Mouse (Mus musculus) liver, adult 2 months (tissue): ENCODE results near the gene Rab3gap2. TPM values are rescaled to one million over a fixed set of nuclear protein-coding genes. Genes with fewer than 3 reads are reported as not detected.

Experiments
- DNase-seq: peaks from one replicate; pipeline ENCODE4 v3.0.0-alpha.2; 2011; ENCODE audit warnings: low read depth, low spot score; ENCODE audit errors: extremely low read depth
- H3K27ac ChIP-seq: fragments of 200-500 bp; replicated peaks from 2 replicates; pipeline ENCODE4 v1.5.1; 2012; ENCODE audit warnings: low read depth, mild to moderate bottlenecking, control low read depth, inconsistent platforms, low read length; ENCODE audit not compliant: insufficient read depth
- H3K27me3 ChIP-seq: fragments of 200-500 bp; 2 replicates; pipeline ENCODE4 v1.6.1; 2012; ENCODE audit warnings: mild to moderate bottlenecking, moderate library complexity, low read length, inconsistent platforms; ENCODE audit not compliant: control insufficient read depth, insufficient read depth
- H3K36me3 ChIP-seq: fragments of 200-500 bp; 2 replicates; pipeline ENCODE4 v1.6.1; 2012; ENCODE audit warnings: low read length, inconsistent platforms; ENCODE audit not compliant: control insufficient read depth, insufficient read depth
- H3K4me1 ChIP-seq: fragments of 200-500 bp; 2 replicates; pipeline ENCODE4 v1.6.1; 2011; ENCODE audit warnings: low read length; ENCODE audit not compliant: control insufficient read depth, insufficient read depth
- H3K4me3 ChIP-seq: fragments of 200-500 bp; 2 replicates; pipeline ENCODE4 v1.5.1; 2011; ENCODE audit warnings: low read depth, mild to moderate bottlenecking, control low read depth, low read length, moderate library complexity; ENCODE audit not compliant: insufficient read depth
- H3K79me2 ChIP-seq: fragments of 200-500 bp; 2 replicates; pipeline ENCODE4 v1.6.1; 2012; ENCODE audit warnings: inconsistent platforms, mild to moderate bottlenecking, low read length, moderate library complexity; ENCODE audit not compliant: control insufficient read depth, insufficient read depth
- H3K9ac ChIP-seq: fragments of 200-500 bp; 2 replicates; pipeline ENCODE4 v1.6.1; 2012; ENCODE audit warnings: low read depth, mild to moderate bottlenecking, control low read depth, inconsistent platforms, low read length
- CTCF ChIP-seq: fragments of 200-500 bp; IDR thresholded peaks from 2 replicates; pipeline ENCODE4 v1.5.1; 2011; ENCODE audit warnings: low read depth, low read length, control low read depth
- POLR2A ChIP-seq: fragments of 200-500 bp; IDR thresholded peaks from 2 replicates; pipeline ENCODE4 v1.6.1; 2011; ENCODE audit warnings: low read length, control low read depth; ENCODE audit not compliant: insufficient read depth; ENCODE audit errors: extremely low read depth
- WGBS: fragments of 180-500 bp; shearing (Covaris S2); methylation state at CpG from one replicate; pipeline ENCODE4 v1.1.7; 2018; 5-methylcytosine and 5-hydroxymethylcytosine counted together
- polyA plus RNA-seq: library from polyadenylated mRNA; depleted of rRNA; stranded (reverse); fragments of >200 nt; gene quantifications from 2 replicates; pipeline ENCODE4 v1.2.3, GENCODE M21; 2012
- total RNA-seq: library from RNA; depleted of rRNA; stranded (reverse); fragments of >200 nt; gene quantifications from 2 replicates; pipeline ENCODE4 v1.2.3, GENCODE M21; 2014

Rab3gap2 gene
- total and polyA plus RNA-seq, 2 experiments, result 9.3 to 12.4 TPM

- H3K27ac ChIP-seq, result no peak overlapping the region
- H3K36me3 ChIP-seq, result peaks cover 26% of the 10 kb centered on the region
- no peak overlapping the region for H3K4me3 ChIP-seq
- H3K4me1 ChIP-seq, result no peaks in the 10 kb centered on the region
- H3K27me3 ChIP-seq, result no peaks in the 10 kb centered on the region
- TF ChIP-seq POLR2A (no peak), CTCF (no peak)
- H3K9ac ChIP-seq, result no peak overlapping the region
- H3K79me2 ChIP-seq, result no peaks in the 10 kb centered on the region
- peak; percentile 26 for DNase-seq
- WGBS, result 79% methylated on average over 4 of the region's 4 CpGs
These were observed 81.3 kb downstream of the Rab3gap2 start for GRCm38 (mm10) chr1:185285171-185285570.

GRCm38 (mm10) chr1:185287066-185287465, 83.1 kb downstream of the Rab3gap2 start:
- Histone ChIP-seq H3K4me3 (no peak overlapping the region), H3K9ac (no peak overlapping the region), H3K27ac (no peak overlapping the region), H3K4me1 (no peaks in the 10 kb centered on the region), H3K79me2 (no peaks in the 10 kb centered on the region), H3K27me3 (no peaks in the 10 kb centered on the region), H3K36me3 (peaks cover 26% of the 10 kb centered on the region)
- DNase-seq, result peak; percentile 70
- WGBS, result 81% methylated on average over 20 of the region's 20 CpGs
- TF ChIP-seq POLR2A (no peak), CTCF (no peak)

- Histone ChIP-seq H3K9ac (no peak overlapping the region), H3K4me3 (no peak overlapping the region), H3K27me3 (no peaks in the 10 kb centered on the region), H3K27ac (no peak overlapping the region), H3K36me3 (peaks cover 23% of the 10 kb centered on the region), H3K79me2 (no peaks in the 10 kb centered on the region), H3K4me1 (no peaks in the 10 kb centered on the region)
- DNase-seq, result no peak
- WGBS, result 71% methylated on average over 5 of the region's 5 CpGs
- TF ChIP-seq POLR2A (no peak), CTCF (no peak)
These were observed 85.3 kb downstream of the Rab3gap2 start for GRCm38 (mm10) chr1:185289231-185289630.

- Histone ChIP-seq H3K4me3 (no peak overlapping the region), H3K36me3 (peaks cover 29% of the 10 kb centered on the region), H3K27ac (no peak overlapping the region), H3K79me2 (no peaks in the 10 kb centered on the region), H3K4me1 (no peaks in the 10 kb centered on the region), H3K27me3 (no peaks in the 10 kb centered on the region), H3K9ac (no peak overlapping the region)
- 95% methylated on average over 4 of the region's 4 CpGs for WGBS
- no peak for DNase-seq
- TF ChIP-seq CTCF (no peak), POLR2A (no peak)
These were observed 87.4 kb downstream of the Rab3gap2 start for GRCm38 (mm10) chr1:185291336-185291735.

GRCm38 (mm10) chr1:185292646-185293360, 88.9 kb downstream of the Rab3gap2 start:
- no peaks in the 10 kb centered on the region for H3K27me3 ChIP-seq
- no peak overlapping the region for H3K27ac ChIP-seq
- H3K79me2 ChIP-seq, result no peaks in the 10 kb centered on the region
- no peak overlapping the region for H3K4me3 ChIP-seq
- peaks cover 30% of the 10 kb centered on the region for H3K36me3 ChIP-seq
- no peaks in the 10 kb centered on the region for H3K4me1 ChIP-seq
- TF ChIP-seq POLR2A (no peak), CTCF (no peak)
- DNase-seq, result no peak
- WGBS, result 94% methylated on average over 10 of the region's 10 CpGs
- H3K9ac ChIP-seq, result no peak overlapping the region

GRCm38 (mm10) chr1:185296850-185297249, 92.9 kb downstream of the Rab3gap2 start:
- Histone ChIP-seq H3K27me3 (no peaks in the 10 kb centered on the region), H3K9ac (no peak overlapping the region), H3K4me3 (no peak overlapping the region), H3K36me3 (peaks cover 26% of the 10 kb centered on the region), H3K79me2 (no peaks in the 10 kb centered on the region), H3K4me1 (no peaks in the 10 kb centered on the region), H3K27ac (no peak overlapping the region)
- DNase-seq, result no peak
- WGBS, result 96% methylated on average over 7 of the region's 7 CpGs
- TF ChIP-seq POLR2A, result no peak
- TF ChIP-seq CTCF, result no peak
